Mouse (Mus musculus): Measurements from ENCODE around the gene Kcnip4.

Kcnip4 gene

DNA sequence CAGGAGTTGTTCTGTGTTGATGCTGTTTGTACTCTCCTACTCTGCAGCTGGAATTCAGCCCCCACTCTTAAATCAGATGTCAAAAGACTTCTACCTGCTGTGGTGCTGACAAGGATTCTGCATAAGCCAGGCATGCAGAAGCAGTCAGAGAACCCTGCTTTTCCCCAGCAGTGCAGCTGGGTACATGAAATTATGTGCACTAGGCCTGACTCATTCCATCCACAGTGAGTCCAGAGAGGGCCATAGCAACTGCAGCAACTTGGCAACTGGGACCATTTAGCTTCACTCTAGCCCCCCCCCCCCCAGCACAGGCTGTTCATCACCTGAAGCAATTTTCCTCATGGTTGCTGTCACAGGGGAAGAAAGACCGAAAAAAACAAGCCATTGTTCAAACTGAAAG, 1075.8 kb downstream of the Kcnip4 start:
- intact Hi-C loops (cut with DNase I): no loop called here

DNA sequence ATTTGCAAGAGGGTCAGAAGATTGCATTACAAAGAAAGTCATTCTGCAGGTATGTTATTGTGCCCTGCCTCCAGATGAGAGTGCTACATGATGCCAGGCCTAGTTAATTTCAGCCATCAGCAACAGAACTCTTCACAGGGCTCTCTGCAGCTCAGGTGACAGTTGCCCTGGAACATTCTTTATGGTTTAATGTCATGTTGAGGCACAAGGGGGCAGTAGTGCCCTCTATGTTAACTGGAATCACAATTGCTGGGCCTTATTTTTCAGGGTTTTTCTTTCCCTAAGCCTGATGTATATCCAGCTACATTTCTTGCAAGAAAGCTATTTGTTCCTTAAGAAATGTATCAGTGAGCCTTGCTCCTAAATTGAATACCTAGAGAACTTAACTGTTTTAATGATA, 1094.2 kb downstream of the Kcnip4 start:
- intact Hi-C loops (cut with DNase I): loop anchor here (2.0 to 10.0 kb wide), 2 partner anchors 308 to 634 kb away; no protein-coding TSS in a partner anchor

DNA sequence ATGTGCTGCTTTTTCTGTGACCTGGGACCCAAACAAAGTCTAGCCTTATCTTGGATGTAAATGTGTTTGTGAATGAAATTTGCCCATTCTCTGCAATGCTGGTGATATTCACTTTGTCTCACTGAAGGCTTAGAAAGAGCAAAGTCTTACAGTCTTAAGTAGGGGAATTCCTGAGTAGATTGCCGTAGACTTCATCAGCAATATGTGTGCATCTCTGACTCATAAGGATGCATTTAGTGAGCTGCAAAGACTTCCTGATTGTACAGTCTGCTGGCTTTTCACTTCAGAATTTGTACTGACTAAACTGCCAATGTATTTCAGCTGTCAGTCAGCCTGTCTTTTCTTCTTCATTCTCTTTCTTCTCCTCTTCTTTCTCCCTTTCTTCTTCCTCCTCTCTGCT, 1102.8 kb downstream of the Kcnip4 start:
- intact Hi-C loops (cut with DNase I): no loop called here

DNA sequence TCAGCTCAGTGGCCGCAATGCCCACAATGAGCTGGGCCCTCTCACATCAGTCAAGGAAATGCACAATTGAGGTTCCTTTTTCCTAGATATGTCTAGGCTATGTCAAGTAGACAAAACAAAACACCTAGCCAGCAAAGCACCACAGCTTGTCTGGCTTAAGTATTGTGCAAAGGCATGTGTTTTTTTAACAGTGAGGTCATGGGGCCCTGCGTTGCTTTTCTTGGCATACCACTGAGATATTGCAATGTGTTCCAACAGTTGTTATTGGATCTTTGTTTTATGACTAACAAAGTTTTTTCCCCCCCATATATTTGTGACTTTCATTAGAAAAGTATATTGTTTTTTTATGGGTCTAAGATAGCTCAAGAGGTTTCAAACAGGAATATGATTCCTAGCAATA, 1105.0 kb downstream of the Kcnip4 start:
- intact Hi-C loops (cut with DNase I): no loop called here

DNA sequence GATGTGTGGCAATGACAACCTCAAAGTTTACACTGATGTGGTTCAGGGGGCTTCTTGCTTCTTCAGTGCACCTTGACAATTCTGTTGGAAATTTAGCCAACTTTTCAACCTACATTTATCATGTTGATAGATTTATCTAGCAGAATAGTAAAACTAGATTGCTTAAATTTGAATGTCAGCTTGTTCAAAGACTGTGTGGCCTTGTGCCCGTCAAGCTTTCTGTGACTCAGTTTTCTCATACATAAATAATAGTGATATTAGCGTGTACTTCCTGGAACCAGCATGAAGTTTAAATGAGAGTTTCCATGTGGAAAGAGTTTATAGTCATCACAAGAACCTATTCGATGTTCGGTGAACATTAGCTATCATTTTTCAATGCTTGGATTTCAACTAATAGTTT, 1112.4 kb downstream of the Kcnip4 start:
- intact Hi-C loops (cut with DNase I): no loop called here

DNA sequence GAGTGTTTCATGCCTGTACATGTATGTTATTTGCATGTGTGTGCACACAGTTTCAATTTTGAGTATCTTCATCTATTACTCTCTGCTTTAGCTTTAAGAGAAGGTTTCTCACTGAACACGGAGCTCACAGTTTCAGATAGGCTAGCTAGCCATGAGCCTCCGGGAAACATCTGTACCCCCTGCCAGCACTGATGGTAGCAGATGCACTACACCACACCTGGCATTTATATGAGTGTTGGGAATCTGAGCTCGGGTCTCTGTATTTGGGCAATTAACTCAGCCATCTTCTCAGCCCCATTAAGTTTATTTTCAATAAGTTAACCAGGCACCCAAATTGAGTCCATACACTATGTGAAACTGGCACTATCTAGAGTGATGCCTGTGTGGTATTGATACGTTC, 1113.2 kb downstream of the Kcnip4 start:
- intact Hi-C loops (cut with DNase I): no loop called here

DNA sequence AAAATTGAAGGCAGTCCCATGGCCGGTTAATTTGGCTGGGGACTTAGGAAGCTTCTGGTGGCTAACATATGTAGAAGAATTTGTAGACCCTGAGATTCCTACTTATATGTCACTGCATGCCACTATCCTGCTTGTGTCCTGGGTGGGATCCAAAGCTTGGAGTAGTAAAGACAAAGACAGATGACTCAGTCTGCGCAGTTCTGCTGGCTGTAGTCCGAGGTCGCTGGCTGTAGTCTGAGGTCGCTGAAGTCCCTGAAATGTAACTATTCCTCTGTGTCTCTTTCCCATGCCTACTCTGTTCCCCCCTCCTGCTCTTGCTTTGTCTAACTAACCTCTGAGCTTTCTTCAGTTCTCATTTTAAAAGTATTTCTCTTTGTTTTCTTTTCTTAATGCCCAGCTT, 1114.4 kb downstream of the Kcnip4 start:
- intact Hi-C loops (cut with DNase I): no loop called here

DNA sequence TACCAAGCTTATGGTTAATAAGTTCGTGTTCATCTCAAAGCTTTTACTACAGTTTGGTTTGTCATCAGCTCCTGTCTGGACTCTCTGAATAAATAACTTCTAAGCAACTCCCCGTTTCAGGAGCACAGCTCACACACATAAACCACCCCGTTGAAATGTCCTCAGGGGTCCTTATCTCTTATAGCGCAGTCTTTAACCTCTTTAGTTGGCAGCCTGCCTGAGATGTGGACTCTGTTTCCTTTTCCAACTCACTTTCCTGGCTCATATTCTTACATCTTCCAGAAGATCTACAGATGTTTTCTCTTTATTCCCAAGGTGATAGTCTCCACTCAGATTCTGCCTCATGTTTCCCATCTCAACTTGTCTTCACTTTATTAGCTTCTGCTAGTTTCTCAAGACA, 1116.4 kb downstream of the Kcnip4 start:
- intact Hi-C loops (cut with DNase I): no loop called here

DNA sequence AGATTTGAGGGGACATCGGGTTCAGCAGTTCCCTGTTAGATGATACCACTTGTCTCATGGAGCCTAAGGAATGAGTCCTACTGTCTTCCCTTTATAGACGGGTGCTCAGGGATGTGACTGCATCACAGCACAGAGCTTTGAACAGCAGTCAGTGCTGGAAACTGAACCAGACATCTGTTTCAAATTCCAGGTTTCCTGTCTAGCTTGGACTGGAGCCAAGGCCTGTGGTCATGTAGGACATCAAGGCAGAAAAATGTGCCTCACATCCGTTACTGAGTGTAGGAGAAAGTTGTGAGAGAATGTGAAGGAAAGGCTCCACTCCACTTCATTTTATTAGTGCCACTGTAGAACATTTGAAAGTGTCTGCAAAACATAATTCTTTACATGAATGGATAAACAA, 1122.2 kb downstream of the Kcnip4 start:
- intact Hi-C loops (cut with DNase I): no loop called here

DNA sequence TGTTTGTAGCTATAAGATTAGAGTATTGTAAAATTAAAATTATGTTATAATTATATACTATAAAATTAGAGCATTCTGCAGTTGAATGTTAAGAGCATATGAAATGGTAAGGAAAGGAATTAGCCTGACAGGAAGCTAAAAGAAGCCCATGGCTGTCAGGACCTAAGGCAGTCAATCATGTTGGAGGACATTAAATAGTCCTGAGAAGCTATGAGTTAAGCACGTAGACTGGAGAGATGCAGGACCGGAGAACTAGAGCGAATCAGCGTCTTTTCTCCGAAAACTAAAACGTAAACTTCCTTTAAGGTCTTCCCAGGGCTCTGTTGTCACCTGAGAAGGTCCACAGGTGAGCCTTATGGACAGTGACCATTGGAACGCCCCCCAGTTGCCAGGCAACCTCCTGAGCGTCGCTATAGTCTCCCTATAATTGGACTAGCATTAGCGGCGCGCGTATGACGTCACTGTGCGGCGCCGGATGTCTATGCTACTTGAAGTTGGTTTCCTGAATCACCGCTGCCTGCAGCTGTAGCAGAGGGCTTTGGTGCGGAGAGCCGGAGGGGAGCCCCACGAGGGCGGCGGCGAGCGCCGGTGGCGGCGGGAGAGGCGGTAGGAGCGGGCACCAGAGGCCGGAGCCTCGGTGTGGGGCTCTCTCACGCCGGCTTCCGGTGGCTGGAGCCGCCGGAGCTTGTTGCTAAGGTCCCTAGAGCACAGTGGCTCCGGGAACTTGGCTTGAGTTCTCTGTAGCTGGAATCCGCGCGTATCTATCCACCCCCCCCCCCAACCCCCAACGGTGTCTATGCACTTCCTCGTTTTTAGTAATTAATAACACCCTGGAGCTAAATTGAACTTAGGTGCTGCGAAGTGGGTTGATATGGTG, 1152.6 kb downstream of the Kcnip4 start:
- intact Hi-C loops (cut with DNase I): no loop called here

DNA sequence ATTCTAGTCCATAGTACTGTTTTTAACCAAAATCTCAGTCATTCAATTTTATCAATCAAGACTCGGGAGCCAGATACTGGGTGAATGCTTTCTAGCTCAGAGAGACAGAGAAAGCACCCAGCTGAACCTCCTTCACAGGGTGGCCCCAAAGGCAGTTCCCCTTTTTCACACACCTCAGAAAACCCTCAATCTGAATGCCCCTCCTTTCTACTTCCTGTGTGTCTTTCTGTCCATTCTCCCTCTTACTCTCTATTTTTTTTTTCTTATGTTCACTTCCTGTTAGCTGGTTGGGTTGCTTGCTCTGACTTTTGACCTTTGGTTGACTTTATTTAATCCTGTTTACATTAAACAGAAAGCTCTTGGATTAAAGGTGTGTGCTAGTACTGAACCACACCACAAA, 1175.4 kb downstream of the Kcnip4 start:
- intact Hi-C loops (cut with DNase I): loop anchor here (5.0 kb wide), 2 partner anchors 107 to 222 kb away; no protein-coding TSS in a partner anchor

DNA sequence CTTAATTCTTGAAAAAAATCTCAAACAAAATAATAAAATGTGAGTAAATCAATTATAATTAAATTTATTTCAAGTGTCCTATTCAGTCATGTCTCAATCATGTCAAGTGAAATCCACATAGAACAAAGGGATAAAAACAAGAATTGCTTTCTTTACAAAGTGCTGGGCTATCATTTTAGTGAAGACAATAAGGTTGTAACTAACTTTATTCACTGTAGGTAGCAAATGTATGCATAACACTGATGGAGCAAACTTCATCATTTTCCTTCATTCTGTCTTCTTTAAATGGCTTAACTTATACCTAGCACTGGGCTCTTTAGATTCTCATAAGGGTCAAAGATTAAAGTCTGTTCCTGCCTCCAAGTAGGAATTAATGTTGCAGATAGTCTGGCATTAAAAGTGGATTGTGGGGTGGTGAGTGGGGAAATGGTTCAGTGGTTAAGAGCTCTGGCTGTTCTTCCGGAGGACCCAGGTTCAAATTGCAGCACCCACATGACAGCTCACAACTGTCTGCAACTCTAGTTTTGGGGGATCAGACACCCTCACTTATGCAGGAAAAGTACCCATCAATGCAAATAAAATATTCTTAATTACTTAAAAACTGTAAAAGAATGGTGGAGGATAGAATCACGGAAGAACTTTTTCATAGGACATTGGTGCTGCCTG, 1178.6 kb downstream of the Kcnip4 start:
- intact Hi-C loops (cut with DNase I): loop anchor here (5.0 kb wide), 2 partner anchors 104 to 219 kb away; no protein-coding TSS in a partner anchor

DNA sequence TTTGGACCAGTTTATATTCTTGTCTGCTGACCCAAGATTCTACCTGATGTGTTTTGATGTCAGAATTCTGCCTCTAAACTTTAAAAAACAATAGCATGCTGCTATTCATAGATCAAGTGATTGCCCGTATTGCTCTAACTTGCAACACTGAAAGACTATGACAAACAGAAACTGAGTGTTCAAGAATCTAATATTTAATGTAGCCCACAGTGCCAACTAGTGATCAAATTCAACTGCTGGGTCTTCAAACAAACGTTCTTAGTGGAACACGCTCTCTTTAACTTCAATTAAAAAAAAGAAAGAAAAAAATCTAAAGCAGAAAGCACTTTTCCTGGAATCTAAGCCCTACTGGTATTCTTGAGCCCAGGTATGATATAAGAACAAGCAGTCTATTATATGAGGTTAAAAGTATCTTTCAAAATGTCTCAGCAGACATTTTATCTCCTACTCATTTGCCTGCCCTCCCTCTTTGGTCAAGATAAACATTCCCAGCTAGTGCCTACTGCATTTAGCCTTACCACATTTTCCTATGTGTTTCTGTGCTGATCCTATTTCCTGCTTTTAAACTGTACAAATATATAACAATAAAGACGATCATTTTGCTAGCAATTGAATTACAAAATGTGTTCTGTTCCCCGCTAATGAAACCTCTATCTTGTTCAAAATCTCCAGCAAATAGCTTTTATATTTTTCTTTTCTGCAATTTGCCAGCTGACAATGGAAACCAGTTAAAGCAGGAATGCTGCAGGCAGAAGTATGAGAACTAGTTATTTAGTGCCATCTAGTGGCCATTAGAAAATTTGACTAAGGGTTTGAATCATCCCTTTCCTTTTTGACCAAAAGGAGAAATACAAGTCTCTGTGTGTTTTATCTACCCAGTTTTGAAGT, 1179.4 kb downstream of the Kcnip4 start:
- intact Hi-C loops (cut with DNase I): loop anchor here (5.0 kb wide), 2 partner anchors 103 to 218 kb away; no protein-coding TSS in a partner anchor

DNA sequence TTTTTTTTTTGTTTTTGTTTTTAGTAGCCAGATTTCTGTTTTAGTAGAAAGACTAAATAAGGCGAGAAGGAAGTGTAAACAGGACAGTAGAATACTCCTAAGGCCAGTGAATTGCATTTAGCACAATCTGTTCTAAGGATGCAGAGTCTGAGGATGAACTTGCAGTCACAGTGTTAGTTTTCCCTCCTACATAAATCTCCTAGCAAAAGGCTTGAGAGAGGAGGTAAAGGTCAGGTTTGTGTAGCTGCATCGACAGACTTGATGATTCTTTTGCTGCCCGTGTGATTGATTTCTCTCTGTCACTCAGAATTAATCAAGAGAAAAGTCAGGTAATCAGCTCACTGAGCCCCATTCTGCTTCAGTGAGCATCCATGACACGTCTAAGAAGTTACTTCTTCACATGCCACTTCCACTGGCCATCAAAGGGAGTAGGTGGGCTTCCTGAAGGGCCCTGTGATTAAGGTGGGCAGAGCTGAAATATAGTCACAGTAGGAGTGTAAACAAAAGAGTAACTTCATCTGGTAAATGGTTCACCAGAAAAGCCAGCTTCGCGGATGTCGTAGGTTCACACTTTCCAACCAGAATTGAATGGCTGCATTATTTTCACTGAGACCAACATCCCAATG, 1183.8 kb downstream of the Kcnip4 start:
- intact Hi-C loops (cut with DNase I): no loop called here
